Mouse (Mus musculus): ENCODE measurements around the gene Cdyl2. TPM values are rescaled to one million over a fixed set of nuclear protein-coding genes. Genes with fewer than 3 reads are reported as not detected.

Cdyl2 gene
- polyA plus RNA-seq, 1 experiment from 2014 or later: 4.5 TPM

- Histone ChIP-seq H3K4me1 (no peaks in the 10 kb centered on the region), H3K36me3 (no peaks in the 10 kb centered on the region), H3K4me2 (no peak overlapping the region), H3K9ac (no peak overlapping the region), H3K4me3 (no peak overlapping the region), H3K27ac (replicated peaks) (no peak overlapping the region), H3K9me3 (peaks cover 7% of the 10 kb centered on the region; the same call in 1 of the 2 replicates), H3K27me3 (replicated peaks) (no peaks in the 10 kb centered on the region)
- 62% methylated on average over 5 of the region's 5 CpGs for WGBS
- ATAC-seq (ENCODE audit: extremely low read depth, insufficient number of reproducible peaks, low FRiP score, low TSS enrichment): no peak
Measured at GRCm38 (mm10) chr8:116671543-116671942, 61.2 kb downstream of the Cdyl2 start.

DNA sequence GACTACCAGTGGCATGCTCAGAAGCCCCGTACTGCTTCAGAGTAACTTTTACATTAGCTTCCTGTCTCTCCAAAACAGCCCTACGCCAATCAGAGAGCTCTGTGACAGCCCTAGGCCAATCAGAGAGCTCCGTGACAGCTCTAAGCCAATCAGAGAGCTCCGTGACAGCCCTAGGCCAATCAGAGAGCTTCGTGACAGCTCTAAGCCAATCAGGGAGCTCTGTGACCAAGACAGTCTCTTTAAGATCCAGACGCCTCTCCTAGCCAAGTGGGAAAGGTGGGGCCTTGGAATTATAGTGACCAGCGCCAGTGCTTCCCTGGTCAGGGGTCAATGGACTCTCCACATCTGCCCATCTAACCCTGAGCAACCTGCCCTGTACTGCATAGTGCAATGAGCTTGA lies 62.2 kb downstream of the Cdyl2 start:
- Histone ChIP-seq H3K4me1 (no peaks in the 10 kb centered on the region), H3K27me3 (replicated peaks) (no peaks in the 10 kb centered on the region), H3K4me2 (no peak overlapping the region), H3K9me3 (peaks cover 7% of the 10 kb centered on the region; the same call in 1 of the 2 replicates), H3K4me3 (no peak overlapping the region), H3K27ac (replicated peaks) (no peak overlapping the region), H3K9ac (no peak overlapping the region), H3K36me3 (no peaks in the 10 kb centered on the region)
- 75% methylated on average over 7 of the region's 7 CpGs for WGBS
- no peak for ATAC-seq (ENCODE audit: extremely low read depth, insufficient number of reproducible peaks, low FRiP score, low TSS enrichment)

DNA sequence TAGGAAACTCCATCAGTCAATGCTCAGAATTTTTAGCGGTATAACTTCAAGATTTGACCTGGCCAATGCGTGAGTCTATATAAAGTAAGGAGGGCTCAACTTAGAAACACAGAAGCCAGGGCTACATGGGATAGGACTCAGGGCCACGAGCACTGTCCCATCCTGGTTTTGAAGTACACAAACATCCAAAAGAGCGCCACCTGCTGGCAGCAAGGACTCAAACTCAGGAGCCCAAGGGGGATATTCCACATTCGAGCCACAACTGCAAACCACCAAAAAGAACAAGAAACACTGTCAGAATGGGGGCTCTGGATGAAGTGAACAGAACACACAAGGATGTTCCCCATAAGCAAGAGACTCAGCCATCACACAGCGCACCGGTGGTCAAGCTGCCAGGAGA lies 63.8 kb downstream of the Cdyl2 start:
- peaks cover 7% of the 10 kb centered on the region; the same call in 1 of the 2 replicates for H3K9me3 ChIP-seq
- no peaks in the 10 kb centered on the region for H3K4me1 ChIP-seq
- H3K9ac ChIP-seq: no peak overlapping the region
- H3K4me2 ChIP-seq: no peak overlapping the region
- H3K27ac ChIP-seq (replicated peaks): no peak overlapping the region
- no peaks in the 10 kb centered on the region for H3K36me3 ChIP-seq
- 87% methylated on average over 7 of the region's 7 CpGs for WGBS
- no peak for ATAC-seq (ENCODE audit: extremely low read depth, insufficient number of reproducible peaks, low FRiP score, low TSS enrichment)
- H3K27me3 ChIP-seq (replicated peaks): no peaks in the 10 kb centered on the region
- no peak overlapping the region for H3K4me3 ChIP-seq

DNA sequence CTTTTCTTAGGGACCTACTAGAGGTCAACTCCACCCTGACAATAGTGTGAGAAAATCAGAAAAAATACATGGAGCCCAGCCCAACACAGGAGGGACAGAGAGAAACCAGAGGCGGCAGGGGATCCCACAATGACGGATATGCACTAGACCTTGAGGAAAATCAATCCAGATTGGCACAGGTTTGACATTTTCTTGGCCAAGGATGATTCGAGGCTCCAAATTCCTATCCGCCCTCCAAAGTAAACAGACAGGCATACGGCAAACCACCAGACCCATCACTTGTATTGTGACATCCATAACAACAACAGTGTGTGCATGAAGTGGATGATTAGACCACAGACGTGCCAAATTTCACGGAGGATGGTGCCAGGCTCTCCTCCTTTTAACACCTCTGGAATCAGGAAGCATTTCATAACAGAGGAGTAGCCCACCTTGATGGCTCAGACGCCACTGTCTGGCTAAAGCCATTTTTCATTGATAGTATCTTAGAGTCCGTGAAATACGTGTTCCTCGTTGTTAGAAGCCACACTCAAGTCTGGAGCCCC lies 65.9 kb downstream of the Cdyl2 start:
- WGBS: 77% methylated on average over 11 of the region's 11 CpGs
- Histone ChIP-seq H3K36me3 (no peaks in the 10 kb centered on the region), H3K4me1 (no peaks in the 10 kb centered on the region), H3K27me3 (replicated peaks) (no peaks in the 10 kb centered on the region), H3K4me2 (no peak overlapping the region), H3K9me3 (peaks cover 7% of the 10 kb centered on the region; the same call in 1 of the 2 replicates), H3K4me3 (no peak overlapping the region), H3K9ac (no peak overlapping the region), H3K27ac (replicated peaks) (no peak overlapping the region)
- ATAC-seq (ENCODE audit: extremely low read depth, insufficient number of reproducible peaks, low FRiP score, low TSS enrichment): no peak

DNA sequence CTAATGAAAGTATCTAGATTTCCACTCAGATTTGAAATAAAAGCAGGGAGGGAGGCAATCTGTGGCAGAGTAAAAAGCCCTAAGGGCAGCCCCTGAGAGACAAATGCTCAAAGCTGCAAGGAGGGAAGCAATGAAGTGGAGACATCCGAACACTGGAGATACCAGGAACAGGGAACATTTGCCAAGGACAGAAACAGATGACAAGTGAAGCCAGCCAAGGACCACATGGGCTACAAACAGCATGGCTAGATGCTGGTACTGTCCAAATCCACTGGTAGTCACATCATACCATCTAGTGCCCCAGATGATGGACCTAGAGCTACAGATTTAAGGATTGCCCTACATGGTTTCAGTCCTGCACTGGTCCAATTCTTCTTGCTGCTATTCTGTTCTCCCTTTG lies 71.3 kb downstream of the Cdyl2 start:
- Histone ChIP-seq H3K9ac (no peak overlapping the region), H3K27me3 (replicated peaks) (no peaks in the 10 kb centered on the region), H3K36me3 (no peaks in the 10 kb centered on the region), H3K4me3 (no peak overlapping the region), H3K9me3 (no peaks in the 10 kb centered on the region), H3K4me1 (no peaks in the 10 kb centered on the region), H3K27ac (replicated peaks) (no peak overlapping the region), H3K4me2 (no peak overlapping the region)
- ATAC-seq (ENCODE audit: extremely low read depth, insufficient number of reproducible peaks, low FRiP score, low TSS enrichment): no peak
- 52% methylated on average over 1 of the region's 1 CpGs for WGBS

GRCm38 (mm10) chr8:116656811-116657210 lies 76.0 kb downstream of the Cdyl2 start:
- Histone ChIP-seq H3K4me2 (no peak overlapping the region), H3K4me3 (no peak overlapping the region), H3K27me3 (replicated peaks) (no peaks in the 10 kb centered on the region), H3K9ac (no peak overlapping the region), H3K4me1 (no peaks in the 10 kb centered on the region), H3K36me3 (no peaks in the 10 kb centered on the region), H3K27ac (replicated peaks) (no peak overlapping the region), H3K9me3 (no peaks in the 10 kb centered on the region)
- 76% methylated on average over 3 of the region's 3 CpGs for WGBS
- ATAC-seq (ENCODE audit: extremely low read depth, insufficient number of reproducible peaks, low FRiP score, low TSS enrichment): no peak

- Histone ChIP-seq H3K9ac (no peak overlapping the region), H3K4me3 (no peak overlapping the region), H3K4me2 (no peak overlapping the region), H3K27ac (replicated peaks) (no peak overlapping the region), H3K36me3 (no peaks in the 10 kb centered on the region), H3K27me3 (replicated peaks) (no peaks in the 10 kb centered on the region), H3K9me3 (no peaks in the 10 kb centered on the region), H3K4me1 (peaks cover 7% of the 10 kb centered on the region; the same call in 1 of the 2 replicates)
- WGBS: 70% methylated on average over 3 of the region's 3 CpGs
- ATAC-seq (ENCODE audit: extremely low read depth, insufficient number of reproducible peaks, low FRiP score, low TSS enrichment): no peak
Measured at GRCm38 (mm10) chr8:116654881-116655280, 77.9 kb downstream of the Cdyl2 start.

GRCm38 (mm10) chr8:116652949-116653348 lies 79.8 kb downstream of the Cdyl2 start:
- H3K27ac ChIP-seq (replicated peaks): no peak overlapping the region
- 74% methylated on average over 4 of the region's 4 CpGs for WGBS
- H3K9me3 ChIP-seq: no peaks in the 10 kb centered on the region
- no peak for ATAC-seq (ENCODE audit: extremely low read depth, insufficient number of reproducible peaks, low FRiP score, low TSS enrichment)
- H3K4me1 ChIP-seq: peaks cover 8% of the 10 kb centered on the region; the same call in 1 of the 2 replicates
- H3K27me3 ChIP-seq (replicated peaks): no peaks in the 10 kb centered on the region
- no peak overlapping the region for H3K4me2 ChIP-seq
- H3K4me3 ChIP-seq: no peak overlapping the region
- no peak overlapping the region for H3K9ac ChIP-seq
- H3K36me3 ChIP-seq: no peaks in the 10 kb centered on the region

GRCm38 (mm10) chr8:116649975-116650725 lies 82.6 kb downstream of the Cdyl2 start:
- Histone ChIP-seq H3K36me3 (no peaks in the 10 kb centered on the region), H3K4me2 (peak overlapping the region; percentile 21; the same call in 1 of the 2 replicates), H3K4me1 (peaks cover 8% of the 10 kb centered on the region; the same call in 1 of the 2 replicates), H3K9ac (no peak overlapping the region), H3K4me3 (no peak overlapping the region), H3K27me3 (replicated peaks) (no peaks in the 10 kb centered on the region), H3K9me3 (no peaks in the 10 kb centered on the region), H3K27ac (replicated peaks) (no peak overlapping the region)
- no peak for ATAC-seq (ENCODE audit: extremely low read depth, insufficient number of reproducible peaks, low FRiP score, low TSS enrichment)
- WGBS: 57% methylated on average over 16 of the region's 16 CpGs

- no peak overlapping the region for H3K27ac ChIP-seq (replicated peaks)
- no peaks in the 10 kb centered on the region for H3K9me3 ChIP-seq
- no peak overlapping the region for H3K4me2 ChIP-seq
- no peak for ATAC-seq (ENCODE audit: extremely low read depth, insufficient number of reproducible peaks, low FRiP score, low TSS enrichment)
- no peak overlapping the region for H3K4me3 ChIP-seq
- peaks cover 6% of the 10 kb centered on the region; the same call in 1 of the 2 replicates for H3K4me1 ChIP-seq
- H3K36me3 ChIP-seq: no peaks in the 10 kb centered on the region
- 59% methylated on average over 4 of the region's 4 CpGs for WGBS
- no peaks in the 10 kb centered on the region for H3K27me3 ChIP-seq (replicated peaks)
- H3K9ac ChIP-seq: no peak overlapping the region
Measured at GRCm38 (mm10) chr8:116645376-116645775, 87.4 kb downstream of the Cdyl2 start.

- ATAC-seq (ENCODE audit: extremely low read depth, insufficient number of reproducible peaks, low FRiP score, low TSS enrichment): no peak
- 76% methylated on average over 10 of the region's 10 CpGs for WGBS
- no peaks in the 10 kb centered on the region for H3K36me3 ChIP-seq
- no peak overlapping the region for H3K4me2 ChIP-seq
- H3K9ac ChIP-seq: no peak overlapping the region
- H3K27ac ChIP-seq (replicated peaks): no peak overlapping the region
- H3K27me3 ChIP-seq (replicated peaks): no peaks in the 10 kb centered on the region
- H3K4me3 ChIP-seq: no peak overlapping the region
- 0 out of 2 replicates have a peak, but pooled peaks cover 4% of the 10 kb centered on the region for H3K4me1 ChIP-seq
- H3K9me3 ChIP-seq: no peaks in the 10 kb centered on the region
Measured at GRCm38 (mm10) chr8:116640925-116641324, 91.9 kb downstream of the Cdyl2 start.

- ATAC-seq (ENCODE audit: extremely low read depth, insufficient number of reproducible peaks, low FRiP score, low TSS enrichment): no peak
- no peak overlapping the region for H3K27ac ChIP-seq (replicated peaks)
- no peaks in the 10 kb centered on the region for H3K36me3 ChIP-seq
- H3K4me2 ChIP-seq: no peak overlapping the region
- no peaks in the 10 kb centered on the region for H3K27me3 ChIP-seq (replicated peaks)
- no peak overlapping the region for H3K4me3 ChIP-seq
- H3K9ac ChIP-seq: no peak overlapping the region
- WGBS: 80% methylated on average over 4 of the region's 4 CpGs
- H3K4me1 ChIP-seq: 0 out of 2 replicates have a peak, but pooled peaks cover 4% of the 10 kb centered on the region
- no peaks in the 10 kb centered on the region for H3K9me3 ChIP-seq
Measured at GRCm38 (mm10) chr8:116637998-116638397, 94.8 kb downstream of the Cdyl2 start.
